Mouse (Mus musculus): ENCODE measurements around the gene Grin2a.

GRCm38 (mm10) chr16:9603983-9604382, 391.4 kb downstream of the Grin2a start:
- TF ChIP-seq POLR2A (IDR thresholded peaks at IDR 0.05; ENCODE audit: low read depth, low read length), result no peak
- TF ChIP-seq CTCF (IDR thresholded peaks at IDR 0.05; ENCODE audit: extremely low read depth, insufficient read length, insufficient replicate concordance, low read depth, low read length), result no peak

Data from small intestine, adult 2 months (tissue).